Mouse (Mus musculus) ES-E14 (cell line): ENCODE measurements at regions not wholly inside any gene's neighbourhood (a gene's known extent, or its start where the extent isn't known, plus 50 kb on each side); places are given as distances from the start of the nearest gene placed in this dataset.

ENCODE experiments used
- MAFK ChIP-seq: IDR thresholded peaks from 2 replicates; pipeline ENCODE4 v1.6.1; 2014; ENCODE audit warnings: mild to moderate bottlenecking, low read depth, low read length, inconsistent platforms; ENCODE audit not compliant: insufficient read depth
- ZC3H11A ChIP-seq: IDR thresholded peaks from 2 replicates; pipeline ENCODE4 v1.6.1; 2012; ENCODE audit warnings: low read depth, mild to moderate bottlenecking, inconsistent platforms, low read length, borderline replicate concordance

- no peak for TF ChIP-seq ZC3H11A
- no peak for TF ChIP-seq MAFK
Measured at GRCm38 (mm10) chr1:34742234-34742633, 100.6 kb downstream of the Fam168b start.
